Mouse (Mus musculus) embryo, embryonic 11 days (tissue): ENCODE results near the gene Mylk4.

Source experiments
- DNase-seq: peaks from one replicate; pipeline ENCODE4 v3.0.0-alpha.2; 2015

Gene Mylk4

GRCm38 (mm10) chr13:32783816-32784215 lies at the start of gene Mylk4:
Gene Mylk4, minus strand, starts transcription at chr13:32783954.
- no peak for DNase-seq

DNA sequence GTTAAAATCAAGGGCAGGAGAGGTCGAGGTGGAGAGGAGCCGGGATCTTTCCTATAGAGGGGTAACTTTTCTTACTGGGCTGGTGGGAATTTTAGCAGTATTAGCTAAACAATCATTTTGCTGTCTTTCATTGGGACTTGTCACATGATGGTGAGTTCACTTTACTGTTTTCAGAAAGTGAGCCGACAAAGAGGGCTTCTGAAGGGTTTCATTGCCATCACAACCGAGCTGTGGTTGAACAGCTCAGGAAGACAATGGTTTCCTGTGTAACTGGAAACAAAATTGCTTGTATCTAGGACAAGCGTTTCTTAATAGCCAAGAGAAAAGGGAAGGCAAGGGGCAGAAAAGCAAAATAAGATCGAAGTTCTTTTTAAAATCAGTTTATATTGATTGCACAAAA lies 49.5 kb upstream of the Mylk4 start:
- no peak for DNase-seq

- no peak for DNase-seq
These were observed 49.0 kb upstream of the Mylk4 start for GRCm38 (mm10) chr13:32832776-32833175.

DNA sequence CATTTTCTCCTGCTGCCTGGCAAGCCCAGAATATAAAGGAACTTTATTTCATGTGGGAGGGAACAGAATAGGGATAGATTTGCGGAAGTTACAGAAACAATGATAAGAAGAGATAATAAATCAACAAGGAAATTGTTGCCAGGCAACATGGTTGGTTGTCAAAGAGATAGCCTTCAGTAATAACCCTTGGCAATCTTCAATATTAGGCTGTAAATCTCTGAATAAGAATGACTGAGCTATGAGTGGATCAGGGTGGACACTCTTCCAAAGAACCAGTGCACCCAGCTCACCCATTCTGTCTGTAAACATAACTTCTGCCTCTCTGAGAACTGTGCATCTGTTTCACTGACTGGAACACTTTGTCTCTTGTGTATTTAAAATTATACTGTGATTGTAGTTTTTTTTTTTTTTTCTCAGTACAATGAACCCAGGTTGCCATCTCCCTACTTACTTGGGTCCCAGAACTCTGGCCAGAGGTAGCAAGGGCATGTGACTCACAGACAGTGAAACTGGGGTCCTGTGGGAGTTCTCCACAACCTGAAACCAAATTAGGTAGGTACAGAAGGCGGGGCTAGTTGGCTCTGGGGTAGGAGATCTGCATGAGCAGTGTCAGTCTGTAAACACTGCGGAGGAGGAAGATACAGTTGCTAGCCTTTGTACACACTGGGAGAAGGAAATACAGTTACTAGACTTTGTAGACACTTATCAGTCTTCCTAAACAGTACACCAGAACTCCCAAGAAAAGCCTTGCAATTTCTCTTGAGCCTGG lies 47.9 kb upstream of the Mylk4 start:
- DNase-seq = no peak

GRCm38 (mm10) chr13:32828886-32829285 lies 45.1 kb upstream of the Mylk4 start:
- DNase-seq = no peak

- DNase-seq = peak; percentile 66
These were observed 44.2 kb upstream of the Mylk4 start for GRCm38 (mm10) chr13:32827951-32828350.

DNA sequence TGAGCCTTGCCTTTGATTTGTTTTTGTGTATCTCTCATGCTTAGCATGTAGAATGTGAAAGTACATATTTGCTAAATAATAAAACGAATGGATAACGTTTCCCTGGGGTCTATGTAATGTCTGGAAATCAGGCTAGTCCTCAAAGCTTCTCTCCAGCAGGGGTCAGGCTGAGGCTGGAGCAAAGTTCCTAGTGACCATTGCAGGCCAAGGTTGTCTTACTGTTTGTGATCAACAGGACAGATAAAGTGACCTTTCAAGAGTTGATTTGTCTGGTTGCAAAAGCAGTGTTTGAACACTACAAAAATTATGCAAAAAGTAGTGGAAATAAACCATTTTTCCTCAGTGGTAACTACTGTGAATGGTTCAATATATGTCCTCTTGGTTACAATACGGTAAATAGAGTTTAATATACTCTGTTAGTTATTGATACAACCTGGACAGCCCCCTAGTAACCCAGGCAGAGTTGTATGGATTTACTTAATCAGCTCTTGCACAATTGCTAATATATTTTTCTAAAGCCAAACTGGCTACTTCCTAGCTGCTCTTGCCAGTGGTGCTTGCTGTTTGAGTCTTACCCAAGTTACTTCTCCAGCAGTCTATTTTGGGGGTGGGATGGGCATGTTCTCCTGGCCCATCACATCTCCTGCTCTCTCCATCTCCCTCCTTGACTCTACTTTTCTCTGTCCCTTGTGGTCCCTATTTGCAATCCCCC lies 43.5 kb upstream of the Mylk4 start:
- no peak for DNase-seq

DNA sequence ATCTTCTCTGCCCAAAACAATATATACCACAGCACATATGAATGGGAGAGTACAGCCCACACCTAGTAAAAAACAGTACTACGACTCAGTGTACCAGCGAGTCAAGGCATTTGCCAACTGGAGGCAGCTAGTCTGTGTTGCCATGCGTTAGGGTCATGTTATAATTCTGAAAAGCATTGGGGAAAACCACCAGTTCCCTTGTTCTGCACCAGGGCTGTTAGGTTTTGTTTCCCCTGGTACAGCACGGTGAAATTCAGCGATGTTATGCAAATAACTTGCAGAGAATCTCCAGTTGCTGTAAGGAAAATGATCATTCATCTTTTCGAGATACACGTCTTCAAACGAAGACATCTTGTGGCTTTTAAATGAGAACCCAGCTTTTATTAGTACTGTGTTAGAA lies 41.8 kb upstream of the Mylk4 start:
- DNase-seq = no peak

DNA sequence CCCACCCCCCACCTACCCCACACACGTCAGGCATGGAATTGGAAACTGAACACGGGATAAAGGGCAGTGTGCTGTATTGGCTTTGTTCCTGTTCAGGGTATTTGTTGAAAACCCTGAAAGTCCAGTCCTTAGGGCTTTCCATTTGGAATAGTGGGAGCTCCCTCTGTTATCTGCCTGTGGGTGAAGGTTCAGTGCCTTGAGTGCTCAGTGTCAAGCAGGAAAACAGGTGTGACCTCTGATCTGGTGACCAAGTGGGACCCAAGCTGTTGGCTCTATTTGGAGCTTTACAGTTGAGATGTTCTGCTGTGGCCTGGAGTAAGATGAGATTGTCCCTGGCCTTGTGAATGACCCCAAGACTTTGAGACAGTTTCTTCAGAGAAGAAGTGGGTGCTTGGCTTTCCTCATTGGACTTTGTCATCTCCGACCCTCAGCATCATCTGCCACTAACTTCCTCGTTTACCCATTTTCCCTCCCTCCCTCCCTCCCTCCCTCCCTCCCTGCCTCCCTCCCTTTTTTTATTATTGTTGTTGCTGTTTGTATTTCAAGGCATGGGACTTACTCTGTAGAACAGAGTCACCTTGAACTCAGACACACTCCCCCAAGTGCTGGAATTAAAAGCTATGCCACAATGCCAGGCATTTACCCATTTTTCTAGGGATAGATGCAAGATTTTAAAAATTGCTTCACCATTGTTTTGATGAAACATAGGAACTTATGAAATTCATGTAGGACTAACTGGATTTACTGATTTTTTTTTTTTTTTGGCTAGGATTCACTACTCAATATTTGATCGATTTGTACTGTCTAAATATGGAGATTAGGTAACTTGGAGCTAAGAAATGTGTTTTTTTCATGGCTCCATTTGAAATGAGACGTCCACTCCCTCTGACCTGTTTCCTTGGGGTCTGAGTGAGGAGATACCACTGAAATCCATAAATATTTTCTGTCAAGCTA lies 40.9 kb upstream of the Mylk4 start:
- DNase-seq = no peak

GRCm38 (mm10) chr13:32823126-32823525 lies 39.4 kb upstream of the Mylk4 start:
- no peak for DNase-seq

DNA sequence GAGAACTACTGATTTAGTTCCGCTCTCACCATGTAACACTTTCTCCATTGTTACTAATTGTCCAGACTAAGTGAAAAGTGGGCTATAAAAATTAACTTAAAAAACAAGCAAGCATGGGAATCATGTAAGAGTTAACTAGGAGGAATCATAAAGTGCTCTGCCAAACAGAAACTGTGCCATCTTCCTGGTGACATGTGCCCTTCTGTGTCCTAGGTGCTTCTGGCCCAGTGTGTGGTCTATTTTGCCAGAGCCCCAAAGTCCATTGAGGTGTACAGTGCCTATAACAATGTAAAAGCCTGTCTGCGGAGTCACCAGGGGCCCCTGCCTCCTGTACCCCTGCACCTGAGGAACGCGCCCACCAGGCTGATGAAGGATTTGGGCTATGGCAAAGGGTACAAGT lies 37.9 kb upstream of the Mylk4 start:
- no peak for DNase-seq

GRCm38 (mm10) chr13:32819926-32820325 lies 36.2 kb upstream of the Mylk4 start:
- DNase-seq = no peak

DNA sequence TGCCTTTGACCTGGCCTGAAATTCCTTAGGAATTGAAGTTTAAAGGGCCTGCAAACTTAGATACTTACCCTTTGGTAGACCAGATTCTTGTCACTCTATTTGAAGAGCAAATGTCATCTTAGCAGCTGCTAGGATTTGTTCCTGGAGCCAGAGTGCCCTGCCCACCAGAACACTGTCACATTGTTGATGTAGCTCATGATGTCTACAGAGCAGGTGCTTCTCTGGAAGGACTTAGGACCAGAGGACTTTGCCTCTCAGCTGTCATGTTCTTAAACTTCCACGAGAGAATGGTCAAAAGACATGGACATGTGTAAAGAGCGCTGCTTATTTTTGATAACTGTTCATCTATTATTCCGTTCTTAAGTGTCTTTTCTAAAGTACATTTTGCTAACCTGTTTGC lies 35.5 kb upstream of the Mylk4 start:
- no peak for DNase-seq

DNA sequence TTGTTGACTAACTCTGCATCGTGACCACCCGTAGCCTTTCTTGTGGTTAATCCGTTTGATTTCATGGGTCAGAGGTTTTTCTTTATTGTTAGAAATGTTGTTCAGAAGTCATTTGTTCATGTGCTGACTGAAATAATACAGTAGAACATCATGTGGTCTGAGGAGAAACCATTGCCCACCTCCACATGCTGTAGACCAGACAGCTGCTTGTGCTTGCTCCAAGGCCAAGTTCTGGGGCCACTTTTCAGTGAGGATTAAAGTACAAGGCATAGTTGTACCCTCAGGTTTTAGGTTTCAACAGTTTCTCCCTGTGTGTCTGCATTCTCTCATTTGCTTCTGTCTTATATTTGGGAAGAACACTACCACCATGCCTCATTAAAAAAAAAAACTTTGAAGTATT lies 23.9 kb upstream of the Mylk4 start:
- no peak for DNase-seq

- no peak for DNase-seq
These were observed 23.1 kb upstream of the Mylk4 start for GRCm38 (mm10) chr13:32806820-32807219.

DNA sequence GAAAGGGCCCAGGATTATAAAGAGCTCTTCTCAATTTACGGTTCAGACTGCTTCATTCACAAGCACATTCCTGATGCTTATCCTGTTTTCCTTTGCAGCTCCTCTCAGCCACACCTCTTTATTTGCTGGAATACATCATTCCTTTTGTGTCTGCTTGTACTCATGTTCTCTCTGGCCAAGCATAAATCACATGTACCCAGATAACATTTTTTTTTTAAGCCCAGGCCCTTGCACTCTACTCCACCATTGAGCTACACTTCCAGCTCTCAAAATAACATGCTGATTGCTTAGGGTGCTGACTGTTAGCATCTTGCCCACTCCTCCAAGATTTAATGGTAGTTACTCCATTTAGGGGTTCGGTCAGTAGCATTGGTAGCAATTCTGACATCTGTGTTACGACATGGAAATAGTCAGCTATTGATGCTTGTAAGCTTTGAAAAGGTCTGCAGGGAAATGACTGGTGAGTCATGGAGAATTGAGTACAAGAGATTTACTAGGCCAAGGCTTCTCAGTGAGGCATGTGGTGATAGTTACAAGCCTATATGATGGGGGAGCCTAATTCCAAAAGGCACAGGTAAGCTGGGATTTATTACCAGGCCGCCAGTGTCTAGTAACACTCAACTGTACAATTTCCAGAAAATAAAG lies 20.1 kb upstream of the Mylk4 start:
- DNase-seq = no peak

DNA sequence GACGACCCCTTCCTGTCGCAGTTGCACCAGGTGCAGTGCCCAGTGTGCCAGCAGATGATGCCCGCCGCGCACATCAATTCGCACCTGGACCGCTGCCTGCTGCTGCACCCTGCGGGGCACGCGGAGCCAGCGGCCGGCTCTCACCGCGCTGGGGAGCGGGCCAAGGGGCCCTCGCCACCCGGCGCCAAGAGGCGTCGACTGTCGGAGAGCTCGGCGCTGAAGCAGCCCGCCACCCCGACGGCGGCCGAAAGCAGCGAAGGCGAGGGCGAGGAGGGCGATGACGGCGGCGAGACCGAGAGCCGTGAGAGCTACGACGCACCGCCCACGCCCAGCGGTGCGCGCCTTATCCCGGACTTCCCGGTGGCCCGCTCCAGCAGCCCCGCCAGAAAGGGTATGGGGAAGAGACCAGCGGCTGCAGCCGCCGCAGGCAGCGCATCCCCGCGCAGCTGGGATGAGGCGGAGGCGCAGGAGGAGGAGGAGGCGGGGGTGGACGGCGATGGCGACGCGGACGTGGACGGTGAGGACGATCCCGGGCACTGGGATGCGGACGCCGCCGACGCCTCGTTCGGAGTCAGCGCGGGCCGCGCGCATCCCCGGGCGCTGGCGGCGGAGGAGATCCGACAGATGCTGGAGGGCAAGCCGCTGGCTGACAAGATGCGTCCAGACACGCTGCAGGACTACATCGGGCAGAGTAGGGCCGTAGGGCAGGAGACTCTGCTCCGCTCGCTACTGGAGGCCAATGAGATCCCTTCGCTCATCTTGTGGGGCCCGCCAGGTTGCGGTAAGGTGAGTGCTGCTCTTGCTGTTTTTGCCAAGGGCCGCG lies 18.7 kb upstream of the Mylk4 start, which contains the start of gene D930007J09Rik:
TSS of gene D930007J09Rik (minus strand) at position 591 of the 823 bp plus-strand sequence.
- DNase-seq = peak; percentile 66

DNA sequence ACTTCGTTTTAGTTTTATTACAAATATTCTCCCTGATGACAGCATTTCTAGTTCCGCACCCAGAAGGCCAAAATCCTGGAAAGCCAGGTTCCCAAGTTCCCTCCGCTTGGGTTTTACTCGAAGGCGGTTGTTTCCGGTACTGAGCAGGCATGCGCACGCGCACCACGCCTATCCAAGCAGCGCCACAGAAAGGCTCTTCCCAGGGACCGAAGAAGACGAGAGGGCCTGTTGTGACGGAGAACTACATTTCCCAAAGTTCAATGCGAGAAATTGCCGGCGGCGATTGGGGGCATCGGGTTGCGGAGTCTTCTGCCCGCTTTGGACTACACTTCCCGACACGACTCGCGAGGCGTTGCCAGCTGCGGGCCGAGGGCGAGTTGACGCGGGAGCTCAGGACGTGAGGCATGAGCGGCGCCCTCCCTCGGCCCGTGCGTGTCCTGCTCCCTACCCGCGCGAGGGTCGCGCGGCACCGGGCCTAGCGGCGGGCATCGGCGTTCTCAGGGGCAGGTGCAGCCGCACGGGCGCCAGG lies 18.0 kb upstream of the Mylk4 start, which contains the start of gene Wrnip1:
TSS of gene Wrnip1 (plus strand) at position 346 of the 529 bp plus-strand sequence.
- peak; percentile 99 for DNase-seq

GRCm38 (mm10) chr13:32800859-32801258 lies 17.1 kb upstream of the Mylk4 start:
- peak; percentile 7 for DNase-seq

- peak; percentile 32 for DNase-seq
These were observed 15.4 kb upstream of the Mylk4 start for GRCm38 (mm10) chr13:32799131-32799530.

DNA sequence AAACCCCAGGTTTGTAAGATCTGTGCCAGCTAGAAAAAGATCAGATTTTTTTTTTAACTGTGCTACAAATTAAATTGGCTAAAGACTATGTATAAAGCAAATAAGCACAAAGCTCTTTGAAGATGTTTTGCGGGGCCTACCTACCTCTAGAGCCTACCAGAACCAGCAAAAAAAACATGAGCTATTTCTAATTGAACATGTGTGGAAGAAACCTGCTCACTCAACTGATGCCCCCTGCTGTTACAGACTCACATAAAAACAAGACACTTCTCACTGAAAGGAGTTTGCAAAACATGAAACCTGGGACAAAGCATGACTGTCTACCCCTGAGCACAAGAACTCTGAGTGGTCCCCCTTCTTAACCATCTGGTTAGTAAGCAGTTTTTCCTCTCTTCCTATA lies 13.3 kb upstream of the Mylk4 start:
- peak; percentile 20 for DNase-seq
